Mouse (Mus musculus): ENCODE data around the gene Jarid2. TPM values are rescaled to one million over a fixed set of nuclear protein-coding genes. Genes with fewer than 3 reads are reported as not detected.
"Not testable (repeated sequence)": the region's sequence is repeated elsewhere in the genome, so short reads cannot be mapped to it uniquely, and the experiment has no call there.

Gene Jarid2
- total RNA-seq, 2 experiments from 2014 or later = 26.4 to 31.9 TPM

GRCm38 (mm10) chr13:44839866-44840835 lies 110.9 kb downstream of the Jarid2 start:
- no peak for TF ChIP-seq CTCF (conservative IDR thresholded peaks at IDR 0.05)
- H3K27ac ChIP-seq = peak overlapping the region; percentile 74
- DNase-seq (ENCODE audit: low spot score in 2 of 2) = peak; percentile 65 to 78
- H3K4me3 ChIP-seq = peak overlapping the region; percentile 61

- DNase-seq (ENCODE audit: low spot score in 2 of 2) = no peak
- Histone ChIP-seq H3K4me3 (no peak overlapping the region), H3K27ac (no peak overlapping the region)
- no peak for TF ChIP-seq CTCF (conservative IDR thresholded peaks at IDR 0.05)
Measured at GRCm38 (mm10) chr13:44851426-44851825, 122.2 kb downstream of the Jarid2 start.

- Histone ChIP-seq H3K27ac (no peak overlapping the region), H3K4me3 (no peak overlapping the region)
- no peak for TF ChIP-seq CTCF (conservative IDR thresholded peaks at IDR 0.05)
- DNase-seq (ENCODE audit: low spot score in 2 of 2) = no peak
Measured at GRCm38 (mm10) chr13:44852024-44852423, 122.8 kb downstream of the Jarid2 start.

DNA sequence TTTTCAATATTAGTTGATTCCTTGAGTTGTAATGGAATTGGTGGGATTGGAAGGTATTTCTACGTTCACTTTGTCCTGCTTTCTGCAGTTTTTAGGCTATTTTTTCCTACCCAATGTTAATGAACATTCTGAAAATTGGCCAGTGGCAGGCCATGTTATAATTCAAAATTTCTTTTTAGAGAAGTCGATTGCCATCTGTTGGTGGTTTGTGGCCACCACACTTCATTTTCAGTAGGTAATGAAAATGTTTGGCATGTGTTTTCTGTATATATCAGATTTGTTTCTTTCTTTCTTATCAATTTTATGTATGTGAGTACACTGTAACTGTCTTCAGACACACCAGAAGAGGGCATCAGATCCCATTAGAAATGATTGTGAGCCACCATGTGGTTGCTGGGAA lies 136.3 kb downstream of the Jarid2 start:
- no peak overlapping the region for H3K27ac ChIP-seq
- TF ChIP-seq CTCF (conservative IDR thresholded peaks at IDR 0.05) = peak; percentile 66
- H3K4me3 ChIP-seq = no peak overlapping the region
- DNase-seq (ENCODE audit: low spot score in 2 of 2) = no peak

DNA sequence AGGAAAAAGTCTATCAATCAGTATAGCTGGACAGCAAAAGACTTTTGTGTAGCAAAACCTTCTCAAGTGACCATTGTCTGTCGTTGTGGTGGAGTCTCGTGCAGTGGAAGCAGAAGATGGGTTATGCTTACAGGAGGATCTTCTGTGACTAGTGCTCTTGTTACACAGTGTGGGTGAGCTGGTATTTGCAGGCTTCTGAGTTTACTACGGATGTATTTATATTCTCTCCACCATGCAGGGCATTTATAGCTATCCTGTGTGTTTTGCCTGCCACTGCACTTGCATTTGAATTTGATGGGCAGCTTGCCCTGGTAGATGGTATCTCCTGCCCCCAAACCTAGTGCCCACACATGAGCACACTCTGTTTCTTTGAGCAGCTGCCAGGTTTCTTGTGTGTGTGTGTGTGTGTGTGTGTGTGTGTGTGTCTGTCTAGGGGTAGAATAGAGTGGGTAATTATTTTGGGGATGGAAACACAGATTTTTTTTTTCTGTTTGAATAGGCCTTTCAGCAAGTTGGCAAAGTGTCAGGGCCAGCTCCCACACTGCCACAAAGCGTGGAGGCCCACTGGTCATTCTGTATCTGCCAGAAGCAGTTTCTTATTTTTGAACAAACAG lies 138.9 kb downstream of the Jarid2 start:
- Histone ChIP-seq H3K27ac (no peak overlapping the region), H3K4me3 (no peak overlapping the region)
- DNase-seq (ENCODE audit: low spot score in 2 of 2) = peak in 1 of 2 experiments; percentile 16
- no peak for TF ChIP-seq CTCF (conservative IDR thresholded peaks at IDR 0.05)

GRCm38 (mm10) chr13:44869418-44870119 lies 140.3 kb downstream of the Jarid2 start:
- DNase-seq (ENCODE audit: low spot score in 2 of 2) = peak; percentile 94 to 100
- H3K27ac ChIP-seq, H3K4me3 ChIP-seq: not testable (repeated sequence)

GRCm38 (mm10) chr13:44876799-44877198 lies 147.5 kb downstream of the Jarid2 start:
- Histone ChIP-seq H3K4me3 (no peak overlapping the region), H3K27ac (no peak overlapping the region)
- no peak for DNase-seq (ENCODE audit: low spot score in 2 of 2)
- no peak for TF ChIP-seq CTCF (conservative IDR thresholded peaks at IDR 0.05)

GRCm38 (mm10) chr13:44881001-44881400 lies 151.7 kb downstream of the Jarid2 start:
- H3K4me3 ChIP-seq = no peak overlapping the region
- no peak for DNase-seq (ENCODE audit: low spot score in 2 of 2)
- no peak for TF ChIP-seq CTCF (conservative IDR thresholded peaks at IDR 0.05)
- H3K27ac ChIP-seq = peak overlapping the region; percentile 32; the same call in 1 of the 2 replicates

DNA sequence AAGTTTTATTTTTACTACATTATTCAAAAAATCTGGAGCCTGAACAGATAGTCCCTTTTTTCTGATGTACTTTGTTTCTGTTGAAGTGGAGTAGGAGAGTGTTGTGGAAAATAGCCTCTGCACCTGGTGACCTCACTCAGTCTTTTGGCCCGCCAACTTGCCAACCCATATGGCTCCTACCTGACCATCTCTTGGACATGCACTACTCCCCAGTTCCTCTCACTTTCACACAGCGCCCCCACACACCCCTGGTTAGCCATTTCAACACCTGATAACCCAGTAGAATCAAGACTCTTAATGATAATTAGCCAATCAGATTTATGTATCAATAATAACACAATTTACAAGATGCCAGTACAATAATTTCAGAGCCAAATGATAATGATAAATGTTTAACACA lies 156.9 kb downstream of the Jarid2 start:
- no peak for TF ChIP-seq CTCF (conservative IDR thresholded peaks at IDR 0.05)
- H3K4me3 ChIP-seq = no peak overlapping the region
- DNase-seq (ENCODE audit: low spot score in 2 of 2) = no peak
- H3K27ac ChIP-seq = no peak overlapping the region

GRCm38 (mm10) chr13:44890612-44891011 lies 161.3 kb downstream of the Jarid2 start:
- no peak for DNase-seq (ENCODE audit: low spot score in 2 of 2)
- Histone ChIP-seq H3K4me3 (no peak overlapping the region), H3K27ac (no peak overlapping the region)
- TF ChIP-seq CTCF (conservative IDR thresholded peaks at IDR 0.05) = no peak

DNA sequence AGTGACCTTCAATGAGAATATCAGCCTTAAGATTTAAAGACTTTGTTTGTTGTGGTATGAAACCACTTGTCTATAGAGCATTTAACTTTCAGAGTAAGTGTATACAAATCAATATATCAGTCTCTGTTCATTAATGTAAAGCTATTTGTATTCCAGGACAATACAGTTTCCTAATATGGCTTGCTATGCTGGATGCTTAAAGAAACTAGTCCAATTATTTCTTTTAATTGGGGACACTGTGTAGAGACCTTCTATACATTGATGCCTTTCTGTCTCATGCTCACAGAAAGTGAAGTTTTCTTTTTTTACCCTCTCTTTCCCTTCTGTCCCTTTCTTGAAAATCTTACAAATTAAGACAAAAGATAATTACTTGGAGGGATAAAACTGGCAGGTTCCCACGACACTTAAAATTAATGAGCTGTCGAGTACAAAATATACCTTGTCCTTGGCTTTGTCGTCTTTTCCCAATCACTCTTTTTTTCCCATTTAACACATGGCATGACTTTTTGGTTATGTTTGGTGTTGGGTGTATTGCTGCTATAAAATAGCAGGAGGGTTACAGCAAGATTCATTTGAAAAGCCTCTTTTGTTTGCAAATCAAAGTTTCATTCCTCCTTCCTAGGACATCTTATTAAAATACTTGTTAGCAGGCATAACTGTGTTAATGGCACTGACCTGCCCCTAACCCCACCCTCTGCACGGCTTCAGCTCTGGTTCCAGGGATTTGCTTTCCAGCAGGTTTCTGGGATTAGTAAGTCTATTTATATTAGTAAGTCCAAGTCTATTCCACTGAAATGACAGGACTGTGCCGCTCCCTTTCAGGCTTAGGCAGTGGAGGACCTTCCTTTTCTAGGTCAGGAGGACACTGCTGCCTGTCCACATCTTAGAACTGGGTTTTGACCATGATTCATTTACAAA lies 162.8 kb downstream of the Jarid2 start:
- Histone ChIP-seq H3K4me3 (no peak overlapping the region), H3K27ac (no peak overlapping the region)
- DNase-seq (ENCODE audit: low spot score in 2 of 2) = no peak
- no peak for TF ChIP-seq CTCF (conservative IDR thresholded peaks at IDR 0.05)

DNA sequence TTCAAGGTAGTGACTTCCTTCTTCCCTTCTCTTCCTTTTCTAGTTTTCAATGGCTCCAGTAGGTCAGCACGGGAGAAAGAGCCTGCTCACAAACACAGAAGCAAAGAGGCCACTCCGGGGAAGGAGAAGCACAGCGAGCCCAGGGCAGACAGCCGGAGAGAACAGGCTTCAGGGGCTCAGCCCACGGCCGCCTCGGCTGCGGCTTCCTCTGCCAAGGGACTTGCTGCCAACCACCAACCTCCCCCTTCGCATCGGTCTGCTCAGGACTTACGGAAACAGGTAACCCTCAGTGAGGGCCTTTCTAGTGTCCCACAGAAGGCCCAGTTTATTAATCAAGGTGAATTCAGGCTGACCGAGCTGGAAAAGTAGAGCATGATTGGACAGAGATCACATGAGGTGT lies 166.9 kb downstream of the Jarid2 start:
- DNase-seq (ENCODE audit: low spot score in 2 of 2) = no peak
- Histone ChIP-seq H3K4me3 (no peak overlapping the region), H3K27ac (no peak overlapping the region)
- TF ChIP-seq CTCF (conservative IDR thresholded peaks at IDR 0.05) = no peak
